Mouse (Mus musculus): ENCODE measurements at regions not wholly inside any gene's neighbourhood (a gene's known extent, or its start where the extent isn't known, plus 50 kb on each side); places are given as distances from the start of the nearest gene placed in this dataset.
"Not testable (repeated sequence)": the region's sequence is repeated elsewhere in the genome, so short reads cannot be mapped to it uniquely, and the experiment has no call there.

- H3K4me3 ChIP-seq (ENCODE audit: insufficient read depth, low read depth, low read length); H3K27me3 ChIP-seq (ENCODE audit: control insufficient read depth, insufficient read depth, low read length); H3K36me3 ChIP-seq (ENCODE audit: control insufficient read depth, insufficient read depth, low read length); H3K27ac ChIP-seq (replicated peaks; ENCODE audit: insufficient read depth, low read depth, low read length); H3K4me1 ChIP-seq (ENCODE audit: control insufficient read depth, insufficient read depth, low read length); H3K79me2 ChIP-seq (ENCODE audit: control insufficient read depth, insufficient read depth, low read length); H3K9ac ChIP-seq (ENCODE audit: low read depth, low read length); DNase-seq (ENCODE audit: extremely low read depth, low read depth, low spot score): not testable (repeated sequence)
- 92% methylated on average over 4 of the region's 4 CpGs for WGBS
Measured at GRCm38 (mm10) chr14:19080001-19080400, 185.9 kb upstream of the Ube2e2 start.

DNA sequence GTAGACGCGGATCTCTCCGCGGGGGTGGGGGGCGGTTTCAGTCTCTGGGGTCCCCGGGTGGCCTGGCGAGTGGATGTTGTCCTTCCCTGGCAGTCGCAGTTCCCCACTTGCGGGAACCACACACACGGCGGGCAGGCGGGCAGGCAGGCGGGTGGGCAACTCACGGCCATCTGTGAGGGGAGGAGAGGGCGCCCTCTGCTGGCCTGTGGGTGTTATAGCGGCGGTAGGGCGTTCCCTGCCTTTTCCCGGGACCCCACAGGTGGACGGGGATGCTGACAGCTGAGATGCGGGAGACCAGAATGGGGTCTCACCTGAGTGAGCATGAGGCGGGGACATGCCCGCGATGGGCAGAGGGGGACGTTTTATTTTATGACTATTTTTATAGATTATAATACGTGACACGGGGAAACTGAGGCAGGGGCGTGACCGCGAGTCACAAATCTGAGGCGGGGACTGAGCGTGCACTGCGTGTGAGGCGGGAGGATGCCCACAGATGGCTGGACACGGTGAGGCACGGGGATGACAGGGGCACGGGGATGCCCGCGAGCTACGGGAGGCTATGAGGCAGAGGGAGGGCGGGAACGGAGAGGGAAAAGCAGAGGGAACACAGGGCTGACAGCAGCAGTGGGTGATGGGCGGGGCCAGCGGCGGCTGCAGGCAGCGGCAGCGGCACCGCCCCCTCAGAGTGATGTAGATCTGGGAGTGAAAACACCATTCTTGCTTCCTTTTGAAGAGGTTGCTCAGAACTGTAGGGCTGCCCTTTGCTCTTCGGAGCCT, 148.1 kb upstream of the Ube2e2 start:
- Histone ChIP-seq H3K27me3 (ENCODE audit: control insufficient read depth, insufficient read depth, low read length) (no peaks in the 10 kb centered on the region), H3K79me2 (ENCODE audit: control insufficient read depth, insufficient read depth, low read length) (no peaks in the 10 kb centered on the region), H3K9ac (ENCODE audit: low read depth, low read length) (peak overlapping the region; percentile 65), H3K4me1 (ENCODE audit: control insufficient read depth, insufficient read depth, low read length) (peaks cover 2% of the 10 kb centered on the region; the same call in 1 of the 2 replicates), H3K36me3 (ENCODE audit: control insufficient read depth, insufficient read depth, low read length) (no peaks in the 10 kb centered on the region), H3K27ac (replicated peaks; ENCODE audit: insufficient read depth, low read depth, low read length) (no peak overlapping the region), H3K4me3 (ENCODE audit: insufficient read depth, low read depth, low read length) (peak overlapping the region; percentile 42; the same call in 1 of the 2 replicates)
- DNase-seq (ENCODE audit: extremely low read depth, low read depth, low spot score) = no peak
- WGBS = 8% methylated on average over 49 of the region's 49 CpGs
- no peak for TF ChIP-seq POLR2A (IDR thresholded peaks at IDR 0.05; ENCODE audit: extremely low read depth, insufficient read depth, low read length)
- peak; percentile 83 for TF ChIP-seq CTCF (IDR thresholded peaks at IDR 0.05; ENCODE audit: low read depth, low read length)

DNA sequence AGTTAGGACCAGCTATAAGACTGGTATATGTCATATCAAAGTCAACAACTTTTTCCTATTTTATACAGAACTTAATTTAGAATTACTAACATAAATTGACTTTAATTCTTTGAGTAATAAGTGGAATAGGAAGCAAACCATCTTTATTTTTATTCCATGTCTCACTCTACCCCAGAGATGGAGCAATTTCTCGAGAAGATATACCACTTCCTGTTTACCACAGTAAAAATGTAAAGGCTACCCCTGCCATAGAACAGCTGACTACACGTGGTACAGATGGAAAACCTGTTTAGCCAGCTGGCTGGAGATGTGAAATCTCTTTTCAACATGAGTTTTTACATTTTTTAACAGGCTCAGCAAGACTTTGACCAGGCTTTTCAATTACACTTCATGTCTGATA, 126.0 kb upstream of the Ube2e2 start:
- Histone ChIP-seq H3K79me2 (ENCODE audit: control insufficient read depth, insufficient read depth, low read length) (no peaks in the 10 kb centered on the region), H3K27ac (replicated peaks; ENCODE audit: insufficient read depth, low read depth, low read length) (no peak overlapping the region), H3K27me3 (ENCODE audit: control insufficient read depth, insufficient read depth, low read length) (no peaks in the 10 kb centered on the region), H3K4me3 (ENCODE audit: insufficient read depth, low read depth, low read length) (no peak overlapping the region), H3K4me1 (ENCODE audit: control insufficient read depth, insufficient read depth, low read length) (no peaks in the 10 kb centered on the region), H3K36me3 (ENCODE audit: control insufficient read depth, insufficient read depth, low read length) (no peaks in the 10 kb centered on the region), H3K9ac (ENCODE audit: low read depth, low read length) (no peak overlapping the region)
- TF ChIP-seq POLR2A (IDR thresholded peaks at IDR 0.05; ENCODE audit: extremely low read depth, insufficient read depth, low read length) (no peak), CTCF (IDR thresholded peaks at IDR 0.05; ENCODE audit: low read depth, low read length) (no peak)
- 41% methylated on average over 2 of the region's 2 CpGs for WGBS
- DNase-seq (ENCODE audit: extremely low read depth, low read depth, low spot score) = no peak

DNA sequence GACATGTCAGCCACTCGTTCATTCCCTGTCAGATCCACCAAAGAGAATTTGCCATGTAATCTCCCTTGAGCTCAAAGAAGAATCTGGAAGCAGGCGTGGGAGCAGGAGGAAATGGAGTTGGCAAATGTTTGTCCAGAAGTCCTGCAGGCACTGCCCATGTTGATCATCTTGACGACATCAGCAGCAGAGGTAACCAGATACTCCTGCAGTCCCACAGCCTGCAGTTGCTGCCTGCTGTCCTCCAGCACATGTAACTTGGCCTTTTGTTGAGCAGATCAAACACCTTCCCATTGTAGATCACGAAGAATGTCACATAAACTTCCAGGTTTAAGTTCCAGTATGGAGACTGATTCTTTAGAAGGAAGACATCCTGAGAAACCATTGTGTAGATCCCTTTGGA, 121.3 kb upstream of the Ube2e2 start:
- Histone ChIP-seq H3K27ac (replicated peaks; ENCODE audit: insufficient read depth, low read depth, low read length) (no peak overlapping the region), H3K36me3 (ENCODE audit: control insufficient read depth, insufficient read depth, low read length) (no peaks in the 10 kb centered on the region), H3K9ac (ENCODE audit: low read depth, low read length) (no peak overlapping the region), H3K27me3 (ENCODE audit: control insufficient read depth, insufficient read depth, low read length) (no peaks in the 10 kb centered on the region), H3K4me1 (ENCODE audit: control insufficient read depth, insufficient read depth, low read length) (no peaks in the 10 kb centered on the region), H3K79me2 (ENCODE audit: control insufficient read depth, insufficient read depth, low read length) (no peaks in the 10 kb centered on the region), H3K4me3 (ENCODE audit: insufficient read depth, low read depth, low read length) (no peak overlapping the region)
- DNase-seq (ENCODE audit: extremely low read depth, low read depth, low spot score) = no peak
- TF ChIP-seq CTCF (IDR thresholded peaks at IDR 0.05; ENCODE audit: low read depth, low read length) (no peak), POLR2A (IDR thresholded peaks at IDR 0.05; ENCODE audit: extremely low read depth, insufficient read depth, low read length) (no peak)
- WGBS = 72% methylated on average over 4 of the region's 4 CpGs

- DNase-seq (ENCODE audit: extremely low read depth, low read depth, low spot score) = peak; percentile 10
- H3K27ac ChIP-seq (replicated peaks; ENCODE audit: insufficient read depth, low read depth, low read length); H3K4me3 ChIP-seq (ENCODE audit: insufficient read depth, low read depth, low read length); H3K36me3 ChIP-seq (ENCODE audit: control insufficient read depth, insufficient read depth, low read length); H3K27me3 ChIP-seq (ENCODE audit: control insufficient read depth, insufficient read depth, low read length); H3K4me1 ChIP-seq (ENCODE audit: control insufficient read depth, insufficient read depth, low read length); H3K79me2 ChIP-seq (ENCODE audit: control insufficient read depth, insufficient read depth, low read length); H3K9ac ChIP-seq (ENCODE audit: low read depth, low read length): not testable (repeated sequence)
- 93% methylated on average over 2 of the region's 2 CpGs for WGBS
Measured at GRCm38 (mm10) chr14:19013558-19013957, 119.5 kb upstream of the Ube2e2 start.

DNA sequence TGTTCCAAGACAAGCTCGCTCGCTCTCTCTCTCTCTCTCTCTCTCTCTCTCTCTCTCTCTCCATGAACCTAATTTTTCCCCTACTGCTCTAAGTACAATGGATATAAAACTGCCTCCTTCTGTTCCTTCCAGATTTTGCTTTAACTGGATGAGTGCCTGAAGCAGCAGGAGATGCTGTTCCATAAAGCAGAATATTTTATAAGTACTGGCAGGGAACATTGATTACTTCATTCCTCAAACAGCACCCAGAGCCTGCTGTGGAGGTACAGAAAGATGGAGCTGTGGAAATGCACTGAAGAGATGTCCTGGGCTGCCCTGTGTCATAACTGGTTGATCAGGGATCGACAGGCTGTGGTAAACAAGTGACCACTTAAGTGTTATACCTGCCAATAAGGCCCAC, 89.8 kb upstream of the Ube2e2 start:
- H3K4me3 ChIP-seq (ENCODE audit: insufficient read depth, low read depth, low read length) = no peak overlapping the region
- H3K9ac ChIP-seq (ENCODE audit: low read depth, low read length) = no peak overlapping the region
- no peaks in the 10 kb centered on the region for H3K79me2 ChIP-seq (ENCODE audit: control insufficient read depth, insufficient read depth, low read length)
- 94% methylated on average over 3 of the region's 3 CpGs for WGBS
- H3K27me3 ChIP-seq (ENCODE audit: control insufficient read depth, insufficient read depth, low read length) = no peaks in the 10 kb centered on the region
- H3K4me1 ChIP-seq (ENCODE audit: control insufficient read depth, insufficient read depth, low read length) = no peaks in the 10 kb centered on the region
- no peak overlapping the region for H3K27ac ChIP-seq (replicated peaks; ENCODE audit: insufficient read depth, low read depth, low read length)
- TF ChIP-seq POLR2A (IDR thresholded peaks at IDR 0.05; ENCODE audit: extremely low read depth, insufficient read depth, low read length) = no peak
- no peak for TF ChIP-seq CTCF (IDR thresholded peaks at IDR 0.05; ENCODE audit: low read depth, low read length)
- no peak for DNase-seq (ENCODE audit: extremely low read depth, low read depth, low spot score)
- no peaks in the 10 kb centered on the region for H3K36me3 ChIP-seq (ENCODE audit: control insufficient read depth, insufficient read depth, low read length)
